Mouse (Mus musculus) embryonic fibroblast, embryonic 13.5 days (primary cell): Measurements from ENCODE around the gene Dnm3.

Experiments
- CTCF ChIP-seq: IDR thresholded peaks from 2 replicates; pipeline ENCODE4 v1.5.1; 2011; ENCODE audit warnings: mild to moderate bottlenecking, control low read depth, low read length, moderate library complexity, borderline replicate concordance; ENCODE audit not compliant: insufficient read depth
- POLR2A ChIP-seq: IDR thresholded peaks from 2 replicates; pipeline ENCODE4 v1.6.1; 2011; ENCODE audit warnings: low read depth, mild to moderate bottlenecking, control low read depth, low read length, moderate library complexity

GRCm38 (mm10) chr1:162312152-162312551, 165.7 kb downstream of the Dnm3 start:
- TF ChIP-seq POLR2A (no peak), CTCF (no peak)
